Mouse (Mus musculus) bone marrow, adult 2 months (tissue): ENCODE measurements at regions not wholly inside any gene's neighbourhood (a gene's known extent, or its start where the extent isn't known, plus 50 kb on each side); places are given as distances from the start of the nearest gene placed in this dataset.

Experiments used
- CTCF ChIP-seq: fragments of 200-500 bp; IDR thresholded peaks from 2 replicates; pipeline ENCODE4 v1.5.1; 2011; ENCODE audit warnings: low read length, control low read depth; ENCODE audit not compliant: control insufficient read depth, insufficient read depth
- POLR2A ChIP-seq: fragments of 200-500 bp; IDR thresholded peaks from 2 replicates; pipeline ENCODE4 v1.6.1; 2011; ENCODE audit warnings: low read depth, mild to moderate bottlenecking, control low read depth, low read length, borderline replicate concordance; ENCODE audit not compliant: control insufficient read depth

GRCm38 (mm10) chr15:59773983-59774382, 242.4 kb downstream of the 4933412E24Rik start:
- TF ChIP-seq CTCF (no peak), POLR2A (no peak)
